Mouse (Mus musculus) liver, adult 2 months (tissue): Measurements from ENCODE around the gene Cfap157. TPM values are rescaled to one million over a fixed set of nuclear protein-coding genes. Genes with fewer than 3 reads are reported as not detected.

ENCODE experiments used
- DNase-seq: peaks from one replicate; pipeline ENCODE4 v3.0.0-alpha.2; 2011; ENCODE audit warnings: low read depth, low spot score; ENCODE audit errors: extremely low read depth
- H3K27ac ChIP-seq: fragments of 200-500 bp; replicated peaks from 2 replicates; pipeline ENCODE4 v1.5.1; 2012; ENCODE audit warnings: low read depth, mild to moderate bottlenecking, control low read depth, inconsistent platforms, low read length; ENCODE audit not compliant: insufficient read depth
- H3K27me3 ChIP-seq: fragments of 200-500 bp; 2 replicates; pipeline ENCODE4 v1.6.1; 2012; ENCODE audit warnings: mild to moderate bottlenecking, moderate library complexity, low read length, inconsistent platforms; ENCODE audit not compliant: control insufficient read depth, insufficient read depth
- H3K36me3 ChIP-seq: fragments of 200-500 bp; 2 replicates; pipeline ENCODE4 v1.6.1; 2012; ENCODE audit warnings: low read length, inconsistent platforms; ENCODE audit not compliant: control insufficient read depth, insufficient read depth
- H3K4me1 ChIP-seq: fragments of 200-500 bp; 2 replicates; pipeline ENCODE4 v1.6.1; 2011; ENCODE audit warnings: low read length; ENCODE audit not compliant: control insufficient read depth, insufficient read depth
- H3K4me3 ChIP-seq: fragments of 200-500 bp; 2 replicates; pipeline ENCODE4 v1.5.1; 2011; ENCODE audit warnings: low read depth, mild to moderate bottlenecking, control low read depth, low read length, moderate library complexity; ENCODE audit not compliant: insufficient read depth
- H3K79me2 ChIP-seq: fragments of 200-500 bp; 2 replicates; pipeline ENCODE4 v1.6.1; 2012; ENCODE audit warnings: inconsistent platforms, mild to moderate bottlenecking, low read length, moderate library complexity; ENCODE audit not compliant: control insufficient read depth, insufficient read depth
- H3K9ac ChIP-seq: fragments of 200-500 bp; 2 replicates; pipeline ENCODE4 v1.6.1; 2012; ENCODE audit warnings: low read depth, mild to moderate bottlenecking, control low read depth, inconsistent platforms, low read length
- CTCF ChIP-seq: fragments of 200-500 bp; IDR thresholded peaks from 2 replicates; pipeline ENCODE4 v1.5.1; 2011; ENCODE audit warnings: low read depth, low read length, control low read depth
- POLR2A ChIP-seq: fragments of 200-500 bp; IDR thresholded peaks from 2 replicates; pipeline ENCODE4 v1.6.1; 2011; ENCODE audit warnings: low read length, control low read depth; ENCODE audit not compliant: insufficient read depth; ENCODE audit errors: extremely low read depth
- WGBS: fragments of 180-500 bp; shearing (Covaris S2); methylation state at CpG from one replicate; pipeline ENCODE4 v1.1.7; 2018; 5-methylcytosine and 5-hydroxymethylcytosine counted together
- polyA plus RNA-seq: library from polyadenylated mRNA; depleted of rRNA; stranded (reverse); fragments of >200 nt; gene quantifications from 2 replicates; pipeline ENCODE4 v1.2.3, GENCODE M21; 2012
- total RNA-seq: library from RNA; depleted of rRNA; stranded (reverse); fragments of >200 nt; gene quantifications from 2 replicates; pipeline ENCODE4 v1.2.3, GENCODE M21; 2014

Cfap157 gene
- total and polyA plus RNA-seq, 2 experiments: not detected

GRCm38 (mm10) chr2:32791297-32791696 lies 7.1 kb upstream of the Cfap157 start:
- H3K36me3 ChIP-seq: no peaks in the 10 kb centered on the region
- H3K9ac ChIP-seq: no peak overlapping the region
- H3K4me3 ChIP-seq: no peak overlapping the region
- TF ChIP-seq CTCF (no peak), POLR2A (no peak)
- WGBS: 78% methylated on average over 6 of the region's 6 CpGs
- H3K79me2 ChIP-seq: no peaks in the 10 kb centered on the region
- H3K27ac ChIP-seq: no peak overlapping the region
- no peaks in the 10 kb centered on the region for H3K27me3 ChIP-seq
- H3K4me1 ChIP-seq: no peaks in the 10 kb centered on the region
- DNase-seq: no peak

DNA sequence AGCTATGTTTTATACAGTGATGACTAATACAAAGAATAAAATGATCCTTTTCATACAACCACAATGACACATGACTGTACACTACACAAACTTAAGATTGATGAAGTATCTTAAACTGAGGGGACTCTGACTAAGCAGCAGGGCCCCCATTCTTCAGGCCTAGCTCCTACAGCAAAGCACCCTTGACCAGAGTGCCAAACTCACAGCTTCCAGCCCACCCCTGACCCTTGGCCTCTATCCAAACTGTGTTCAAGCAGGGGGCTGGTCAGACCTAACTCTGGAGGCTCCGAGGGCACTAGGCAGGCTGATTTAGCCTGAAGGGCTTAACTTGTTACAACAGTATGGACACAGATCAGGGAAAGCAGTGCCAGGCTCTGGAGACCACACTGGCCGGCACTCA lies 4.4 kb upstream of the Cfap157 start:
- Histone ChIP-seq H3K27ac (no peak overlapping the region), H3K27me3 (no peaks in the 10 kb centered on the region), H3K36me3 (no peaks in the 10 kb centered on the region), H3K4me3 (no peak overlapping the region), H3K9ac (no peak overlapping the region), H3K4me1 (no peaks in the 10 kb centered on the region), H3K79me2 (no peaks in the 10 kb centered on the region)
- no peak for TF ChIP-seq CTCF
- no peak for TF ChIP-seq POLR2A
- no peak for DNase-seq
- 59% methylated on average over 2 of the region's 2 CpGs for WGBS

DNA sequence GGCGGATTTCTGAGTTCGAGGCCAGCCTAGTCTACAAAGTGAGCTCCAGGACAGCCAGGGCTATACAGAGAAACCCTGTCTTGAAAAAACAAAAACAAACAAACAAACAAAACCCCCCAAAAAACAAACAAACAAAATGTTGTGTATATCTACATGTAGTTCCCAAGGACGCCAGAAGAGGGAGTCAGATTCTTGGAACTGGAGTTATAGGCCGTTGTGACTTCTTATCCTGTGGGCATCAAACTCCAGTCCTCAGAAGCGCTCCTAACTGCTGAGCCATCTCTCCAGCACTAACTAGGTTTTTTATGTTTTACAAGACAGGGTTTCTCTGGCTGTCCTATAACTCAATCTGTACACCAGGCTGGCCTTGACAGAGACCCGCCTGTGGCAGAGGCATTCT lies 2.9 kb upstream of the Cfap157 start:
- TF ChIP-seq POLR2A: no peak
- TF ChIP-seq CTCF: peak; percentile 7; the same call in 1 of the 2 replicates
- Histone ChIP-seq H3K9ac (no peak overlapping the region), H3K4me3 (no peak overlapping the region), H3K36me3 (no peaks in the 10 kb centered on the region), H3K27me3 (no peaks in the 10 kb centered on the region), H3K27ac (no peak overlapping the region), H3K79me2 (no peaks in the 10 kb centered on the region), H3K4me1 (no peaks in the 10 kb centered on the region)
- peak; percentile 7 for DNase-seq
- 66% methylated on average over 6 of the region's 6 CpGs for WGBS

DNA sequence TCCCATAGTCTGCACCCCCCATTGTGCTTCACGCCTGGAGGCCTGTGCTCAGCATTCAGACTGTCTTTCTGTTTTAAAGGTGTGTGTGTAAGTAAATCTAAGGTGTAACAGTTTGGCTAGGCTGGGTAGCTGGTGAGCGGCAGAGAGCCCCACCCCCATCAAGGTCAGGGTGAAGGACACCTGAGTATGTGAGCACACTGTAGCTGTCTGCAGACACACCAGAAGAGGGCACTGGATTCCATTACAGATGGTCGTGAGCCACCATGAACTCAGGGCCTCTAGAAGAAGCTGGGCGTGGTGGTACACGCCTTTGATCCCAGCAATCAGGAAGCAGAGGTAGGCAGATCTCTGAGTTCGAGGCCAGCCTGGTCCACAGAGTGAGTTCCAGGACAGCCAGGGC lies 2.5 kb downstream of the Cfap157 start:
- H3K4me3 ChIP-seq: no peak overlapping the region
- H3K4me1 ChIP-seq: no peaks in the 10 kb centered on the region
- no peak overlapping the region for H3K9ac ChIP-seq
- WGBS: 87% methylated on average over 6 of the region's 6 CpGs
- H3K36me3 ChIP-seq: no peaks in the 10 kb centered on the region
- no peak overlapping the region for H3K27ac ChIP-seq
- no peaks in the 10 kb centered on the region for H3K27me3 ChIP-seq
- no peaks in the 10 kb centered on the region for H3K79me2 ChIP-seq
- DNase-seq: no peak
- TF ChIP-seq POLR2A (no peak), CTCF (no peak)

DNA sequence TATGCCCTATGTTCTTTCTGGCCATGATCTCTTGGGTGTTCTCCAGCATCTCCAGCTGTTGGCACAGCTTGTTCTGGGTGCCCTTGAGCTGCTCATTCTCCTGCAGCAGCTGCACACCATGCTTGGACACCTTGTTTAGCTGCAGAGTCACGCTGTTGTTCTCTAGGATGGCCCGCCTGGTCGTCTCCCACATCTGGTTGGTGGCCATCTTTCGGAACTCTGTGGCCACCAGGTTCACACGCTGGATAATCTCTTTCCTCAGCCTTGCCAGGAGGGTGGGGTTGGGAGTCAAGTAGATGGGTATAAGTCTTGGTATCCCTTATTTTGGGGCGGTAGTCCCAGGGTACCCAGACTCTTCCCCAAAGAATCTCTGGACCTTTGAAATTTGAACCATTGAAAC lies 4.5 kb downstream of the Cfap157 start:
- Histone ChIP-seq H3K4me1 (no peaks in the 10 kb centered on the region), H3K4me3 (no peak overlapping the region), H3K79me2 (no peaks in the 10 kb centered on the region), H3K27ac (no peak overlapping the region), H3K9ac (no peak overlapping the region), H3K27me3 (no peaks in the 10 kb centered on the region), H3K36me3 (no peaks in the 10 kb centered on the region)
- TF ChIP-seq CTCF (no peak), POLR2A (no peak)
- DNase-seq: no peak
- 92% methylated on average over 6 of the region's 6 CpGs for WGBS

DNA sequence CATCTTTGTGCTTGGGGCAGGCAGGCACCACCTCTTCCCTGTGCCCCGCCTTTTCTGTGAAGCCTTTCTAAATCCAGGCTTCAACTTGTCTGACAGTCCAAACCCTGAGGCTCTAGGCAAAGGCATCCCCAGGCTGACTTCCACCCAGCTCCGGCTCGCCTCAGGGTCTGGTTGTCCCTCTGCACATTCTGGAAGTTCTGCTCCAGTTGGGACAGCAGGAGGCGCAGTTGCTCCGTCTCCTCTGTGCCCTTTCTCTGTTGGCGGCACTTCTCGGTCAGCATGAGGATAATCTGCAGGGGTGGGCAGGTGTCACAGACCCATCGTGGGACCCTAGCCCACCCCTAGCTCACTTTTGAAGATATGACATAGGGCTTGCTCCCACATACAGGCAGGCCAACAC lies 5.1 kb downstream of the Cfap157 start:
- no peaks in the 10 kb centered on the region for H3K36me3 ChIP-seq
- no peak overlapping the region for H3K27ac ChIP-seq
- 20% methylated on average over 8 of the region's 8 CpGs for WGBS
- no peak overlapping the region for H3K4me3 ChIP-seq
- no peaks in the 10 kb centered on the region for H3K4me1 ChIP-seq
- H3K79me2 ChIP-seq: no peaks in the 10 kb centered on the region
- peak; percentile 17 for DNase-seq
- no peak overlapping the region for H3K9ac ChIP-seq
- no peaks in the 10 kb centered on the region for H3K27me3 ChIP-seq
- TF ChIP-seq CTCF (peak; percentile 88), POLR2A (no peak)
